Mouse (Mus musculus): Measurements from ENCODE around the gene Ctss. TPM values are rescaled to one million over a fixed set of nuclear protein-coding genes. Genes with fewer than 3 reads are reported as not detected.

The Ctss gene
- polyA plus RNA-seq, 1 experiment from 2014 or later = 11.0 TPM

- Histone ChIP-seq H3K4me1 (replicated peaks; ENCODE audit: control insufficient read depth, insufficient read depth, low read length) (no peaks in the 10 kb centered on the region), H3K27me3 (replicated peaks; ENCODE audit: control insufficient read depth, insufficient read depth, low read length) (no peaks in the 10 kb centered on the region), H3K4me2 (ENCODE audit: low read length) (no peak overlapping the region), H3K9ac (replicated peaks; ENCODE audit: low read depth, low read length) (no peak overlapping the region), H3K36me3 (ENCODE audit: control insufficient read depth, insufficient read depth) (peaks cover 10% of the 10 kb centered on the region; the same call in 1 of the 2 replicates), H3K27ac (ENCODE audit: low read length) (no peak overlapping the region), H3K4me3 (replicated peaks; ENCODE audit: low read length) (no peak overlapping the region), H3K9me3 (ENCODE audit: control insufficient read depth, low read length) (no peaks in the 10 kb centered on the region)
- ATAC-seq = no peak
Measured at GRCm38 (mm10) chr3:95598734-95599133, 72.1 kb downstream of the Ctss start.

GRCm38 (mm10) chr3:95601287-95601686 lies 74.7 kb downstream of the Ctss start:
- no peaks in the 10 kb centered on the region for H3K4me1 ChIP-seq (replicated peaks; ENCODE audit: control insufficient read depth, insufficient read depth, low read length)
- peaks cover 5% of the 10 kb centered on the region; the same call in 1 of the 2 replicates for H3K36me3 ChIP-seq (ENCODE audit: control insufficient read depth, insufficient read depth)
- no peak overlapping the region for H3K27ac ChIP-seq (ENCODE audit: low read length)
- 89% methylated on average over 3 of the region's 3 CpGs for WGBS
- H3K9me3 ChIP-seq (ENCODE audit: control insufficient read depth, low read length) = no peaks in the 10 kb centered on the region
- no peaks in the 10 kb centered on the region for H3K27me3 ChIP-seq (replicated peaks; ENCODE audit: control insufficient read depth, insufficient read depth, low read length)
- no peak overlapping the region for H3K4me2 ChIP-seq (ENCODE audit: low read length)
- ATAC-seq = no peak
- H3K4me3 ChIP-seq (replicated peaks; ENCODE audit: low read length) = no peak overlapping the region
- no peak overlapping the region for H3K9ac ChIP-seq (replicated peaks; ENCODE audit: low read depth, low read length)

Other genes starting within 250 kb of the Ctss start
- gene Mindy1, start 245.4 kb upstream of the Ctss start, polyA plus RNA-seq (2015; fragmentation: Nextera tagmentation; extraction: Ambion mirVana) = 43.6 and 44.3 TPM in 2 replicates
- gene Prune1, start 244.7 kb upstream of the Ctss start, polyA plus RNA-seq (2015; fragmentation: Nextera tagmentation; extraction: Ambion mirVana) = 45.8 and 55.6 TPM in 2 replicates
- 0.51 and 0.86 TPM in 2 replicates for gene Anxa9, start 219.6 kb upstream of the Ctss start, polyA plus RNA-seq (2015; fragmentation: Nextera tagmentation; extraction: Ambion mirVana)
- gene Cers2, start 212.0 kb upstream of the Ctss start, polyA plus RNA-seq (2015; fragmentation: Nextera tagmentation; extraction: Ambion mirVana) = 104 and 108 TPM in 2 replicates
- 52.6 and 53.9 TPM in 2 replicates for gene Setdb1, start 169.6 kb upstream of the Ctss start, polyA plus RNA-seq (2015; fragmentation: Nextera tagmentation; extraction: Ambion mirVana)
- not detected in 2 replicates for gene 4930558C23Rik, start 123.9 kb upstream of the Ctss start, polyA plus RNA-seq (2015; fragmentation: Nextera tagmentation; extraction: Ambion mirVana)
- gene Arnt, start 92.4 kb upstream of the Ctss start, polyA plus RNA-seq (2015; fragmentation: Nextera tagmentation; extraction: Ambion mirVana) = 25.3 and 25.5 TPM in 2 replicates
- gene Ctsk, start 27.5 kb upstream of the Ctss start, polyA plus RNA-seq (2015; fragmentation: Nextera tagmentation; extraction: Ambion mirVana) = 3.2 and 8.4 TPM in 2 replicates
- not detected in 2 replicates for gene Hormad1, start 32.9 kb downstream of the Ctss start, polyA plus RNA-seq (2015; fragmentation: Nextera tagmentation; extraction: Ambion mirVana)
- gene Golph3l, start 62.1 kb downstream of the Ctss start, polyA plus RNA-seq (2015; fragmentation: Nextera tagmentation; extraction: Ambion mirVana) = 33.3 and 39.8 TPM in 2 replicates
- 113 and 124 TPM in 2 replicates for gene Ensa, start 98.2 kb downstream of the Ctss start, polyA plus RNA-seq (2015; fragmentation: Nextera tagmentation; extraction: Ambion mirVana)
- gene Mcl1, start 132.0 kb downstream of the Ctss start, polyA plus RNA-seq (2015; fragmentation: Nextera tagmentation; extraction: Ambion mirVana) = 43.4 and 48.3 TPM in 2 replicates
- gene Adamtsl4, start 161.1 kb downstream of the Ctss start, polyA plus RNA-seq (2015; fragmentation: Nextera tagmentation; extraction: Ambion mirVana) = 0.48 and 1.2 TPM in 2 replicates
- gene Ecm1, start 212.8 kb downstream of the Ctss start, polyA plus RNA-seq (2015; fragmentation: Nextera tagmentation; extraction: Ambion mirVana) = 7.9 and 11.0 TPM in 2 replicates
- gene Tars2, start 233.4 kb downstream of the Ctss start, polyA plus RNA-seq (2015; fragmentation: Nextera tagmentation; extraction: Ambion mirVana) = 49.5 and 53.0 TPM in 2 replicates

Measured in forebrain, embryonic 16.5 days (tissue).